Mouse (Mus musculus): ENCODE measurements around the gene Fam189b.

DNA sequence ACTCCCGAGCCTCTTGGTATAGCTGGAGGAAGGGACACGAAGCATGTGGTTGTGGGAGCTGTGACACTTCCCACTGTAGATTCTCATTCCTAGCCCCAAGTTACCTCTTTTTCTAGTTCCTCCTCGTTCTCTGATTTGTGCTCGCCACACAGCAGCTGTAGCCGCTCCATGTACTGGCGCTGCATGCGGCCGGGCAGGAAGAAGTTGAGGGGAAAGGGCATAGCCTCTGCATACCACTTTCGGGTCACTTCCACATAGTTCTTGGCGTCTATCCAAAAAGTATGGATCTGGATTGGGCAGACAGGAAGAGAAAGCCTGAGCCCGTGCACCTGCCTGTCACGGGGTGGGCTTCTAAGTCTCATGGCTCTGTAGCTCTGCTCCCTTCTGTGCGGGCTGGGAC lies 27.2 kb downstream of the Fam189b start:
- TF ChIP-seq EP300 (IDR thresholded peaks at IDR 0.05; ENCODE audit: insufficient read depth, low read depth, low read length): no peak
- TF ChIP-seq POLR2A (IDR thresholded peaks at IDR 0.05; ENCODE audit: insufficient read depth, low read length): no peak
- TF ChIP-seq CTCF (IDR thresholded peaks at IDR 0.05; ENCODE audit: low read depth, low read length): no peak
